Mouse (Mus musculus) G1E (cell line): Measurements from ENCODE around the gene Nacc2. TPM values are rescaled to one million over a fixed set of nuclear protein-coding genes. Genes with fewer than 3 reads are reported as not detected.

Experiments
- ATAC-seq: 2 replicates; pipeline ENCODE4 v1.8.0; 2016; ENCODE audit warnings: mild to moderate bottlenecking; ENCODE audit not compliant: insufficient number of reproducible peaks, poor library complexity, low FRiP score, severe bottlenecking; ENCODE audit errors: extremely low read depth
- DNase-seq: peaks from one replicate; pipeline ENCODE4 v3.0.0; 2012; ENCODE audit warnings: low spot score
- H3K27me3 ChIP-seq: 2 replicates; pipeline ENCODE4 v1.6.1; 2012; ENCODE audit warnings: mild to moderate bottlenecking, low read length, inconsistent platforms; ENCODE audit not compliant: insufficient read depth
- H3K36me3 ChIP-seq: replicated peaks from 2 replicates; pipeline ENCODE3; 2012; ENCODE audit warnings: mild to moderate bottlenecking, inconsistent platforms
- H3K4me1 ChIP-seq: 2 replicates; pipeline ENCODE4 v1.6.1; 2012; ENCODE audit warnings: low read depth, low read length, inconsistent platforms, mixed read lengths; ENCODE audit not compliant: insufficient read depth
- H3K4me3 ChIP-seq: 2 replicates; pipeline ENCODE4 v1.5.1; 2012; ENCODE audit warnings: low read depth, mild to moderate bottlenecking, inconsistent platforms, low read length, moderate library complexity, mixed read lengths
- H3K9me3 ChIP-seq: replicated peaks from 2 replicates; pipeline ENCODE4 v1.6.1; 2012; ENCODE audit warnings: inconsistent platforms
- CTCF ChIP-seq: IDR thresholded peaks from 2 replicates; pipeline ENCODE4 v1.5.1; 2012; ENCODE audit warnings: low read depth, low read length, inconsistent platforms, mixed read lengths
- GATA1 ChIP-seq: IDR thresholded peaks from 2 replicates; pipeline ENCODE4 v1.6.1; 2012; ENCODE audit warnings: borderline replicate concordance, low read length, inconsistent platforms, mixed read lengths
- GATA2 ChIP-seq: IDR thresholded peaks from 2 replicates; pipeline ENCODE4 v1.6.1; 2012; ENCODE audit warnings: low read depth, low read length, inconsistent platforms, borderline replicate concordance
- POLR2AphosphoS5 ChIP-seq: IDR thresholded peaks from 2 replicates; pipeline ENCODE4 v1.6.1; 2012; ENCODE audit warnings: low read depth, low read length, inconsistent platforms; ENCODE audit not compliant: insufficient replicate concordance
- TAL1 ChIP-seq: conservative IDR thresholded peaks from 2 replicates; pipeline ENCODE4 v1.6.1; 2012; ENCODE audit warnings: low read depth, low read length, inconsistent platforms, mixed read lengths
- polyA plus RNA-seq: library from polyadenylated mRNA; stranded (reverse); fragments of >175 nt; gene quantifications from 2 replicates; pipeline ENCODE4 v1.2.3, GENCODE M21; 2012
- total RNA-seq, 2 experiments: library from RNA; stranded (forward) in 1 of 2; stranded (reverse) in 1 of 2; fragments of 200-1000 nt in 1 of 2; fragments of >200 nt in 1 of 2; fragmentation: Nextera tagmentation in 1 of 2; gene quantifications; 2 replicates each; pipeline ENCODE4 v1.2.3; 2014 to 2017

Gene Nacc2
- total and polyA plus RNA-seq, 3 experiments, result 2.0 to 4.3 (median 2.6) TPM

DNA sequence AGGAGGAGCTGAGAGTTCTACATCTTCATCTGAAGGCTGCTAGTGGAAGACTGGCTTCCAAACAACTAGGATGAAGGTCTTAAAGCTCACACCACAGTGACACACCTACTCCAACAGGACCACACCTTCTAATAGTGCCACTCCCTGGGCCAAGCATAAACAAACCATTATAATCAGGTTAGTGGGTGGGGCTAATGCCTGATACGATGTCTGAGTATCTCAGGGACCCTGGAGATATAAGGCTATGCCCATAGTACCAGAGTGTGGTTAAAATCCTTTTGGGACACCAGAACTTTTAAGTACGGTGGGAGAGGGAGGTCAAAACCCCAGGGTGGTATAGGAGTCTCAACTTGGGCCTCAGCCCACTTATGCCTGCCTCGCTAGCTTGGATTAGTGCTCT lies 80.4 kb downstream of the Nacc2 start:
- peaks cover 61% of the 10 kb centered on the region for H3K27me3 ChIP-seq
- TF ChIP-seq CTCF (no peak), POLR2AphosphoS5 (no peak), GATA2 (no peak)
- H3K4me3 ChIP-seq, result no peak overlapping the region
- DNase-seq (no peak), ATAC-seq (no peak)
- H3K36me3 ChIP-seq, result no peaks in the 10 kb centered on the region
- H3K4me1 ChIP-seq, result no peaks in the 10 kb centered on the region
- no peaks in the 10 kb centered on the region for H3K9me3 ChIP-seq

DNA sequence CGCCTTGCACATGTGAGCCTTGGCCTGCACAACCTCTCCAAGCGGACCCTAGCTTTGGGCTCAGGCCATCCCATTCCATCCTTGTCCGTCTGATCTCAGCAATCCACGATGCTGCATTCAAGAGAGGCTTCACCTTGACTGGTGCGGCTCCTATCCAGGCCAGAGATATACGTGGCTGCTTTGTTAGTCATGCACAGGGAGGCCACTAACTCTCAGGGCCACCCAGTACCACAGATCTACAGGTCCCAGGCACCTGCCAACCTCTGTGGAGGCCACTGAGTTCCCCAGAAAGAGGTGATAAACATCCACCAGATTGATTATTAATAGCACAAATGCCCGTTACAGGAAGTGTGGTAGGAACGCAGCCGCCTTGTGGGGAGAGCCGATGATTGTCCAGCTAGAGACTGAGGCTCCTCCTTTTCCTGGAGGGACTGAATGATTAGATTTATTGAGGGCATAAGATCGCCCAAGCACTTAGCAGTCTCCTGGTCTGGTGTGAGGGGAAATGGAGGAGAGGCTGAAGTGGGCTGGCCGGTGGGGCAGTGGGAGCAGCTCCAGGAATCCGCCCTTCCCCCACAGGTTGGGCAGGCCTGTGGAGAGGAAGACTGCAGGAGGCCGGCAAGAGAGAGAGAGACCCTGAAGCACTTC lies 81.7 kb downstream of the Nacc2 start:
- Histone ChIP-seq H3K9me3 (no peaks in the 10 kb centered on the region), H3K36me3 (no peaks in the 10 kb centered on the region), H3K4me1 (no peaks in the 10 kb centered on the region), H3K27me3 (peaks cover 61% of the 10 kb centered on the region), H3K4me3 (no peak overlapping the region)
- ATAC-seq (no peak), DNase-seq (no peak)
- TF ChIP-seq GATA1, result no peak
- TF ChIP-seq GATA2, result no peak

- Histone ChIP-seq H3K27me3 (peaks cover 57% of the 10 kb centered on the region), H3K4me1 (no peaks in the 10 kb centered on the region), H3K36me3 (no peaks in the 10 kb centered on the region), H3K9me3 (no peaks in the 10 kb centered on the region), H3K4me3 (no peak overlapping the region)
- DNase-seq (no peak), ATAC-seq (no peak)
- no peak for TF ChIP-seq CTCF
- TF ChIP-seq GATA1, result no peak
- no peak for TF ChIP-seq TAL1
- no peak for TF ChIP-seq GATA2
- TF ChIP-seq POLR2AphosphoS5, result no peak
Observed at GRCm38 (mm10) chr2:26039951-26040350, 83.1 kb downstream of the Nacc2 start.

- H3K27me3 ChIP-seq, result peaks cover 50% of the 10 kb centered on the region
- DNase-seq, result no peak
- no peaks in the 10 kb centered on the region for H3K36me3 ChIP-seq
- no peaks in the 10 kb centered on the region for H3K4me1 ChIP-seq
- no peak overlapping the region for H3K4me3 ChIP-seq
- no peaks in the 10 kb centered on the region for H3K9me3 ChIP-seq
- TF ChIP-seq POLR2AphosphoS5 (no peak), CTCF (no peak), GATA2 (no peak), TAL1 (no peak), GATA1 (no peak)
- no peak for ATAC-seq
Observed at GRCm38 (mm10) chr2:26037386-26037785, 85.6 kb downstream of the Nacc2 start.

GRCm38 (mm10) chr2:26034344-26035050 lies 88.5 kb downstream of the Nacc2 start:
- Histone ChIP-seq H3K9me3 (no peaks in the 10 kb centered on the region), H3K4me1 (no peaks in the 10 kb centered on the region)

GRCm38 (mm10) chr2:26030288-26030687 lies 92.7 kb downstream of the Nacc2 start:
- no peak for DNase-seq
- Histone ChIP-seq H3K27me3 (peaks cover 63% of the 10 kb centered on the region), H3K4me1 (peaks cover 4% of the 10 kb centered on the region; the same call in 1 of the 2 replicates), H3K9me3 (no peaks in the 10 kb centered on the region), H3K4me3 (no peak overlapping the region), H3K36me3 (no peaks in the 10 kb centered on the region)
- no peak for ATAC-seq
- TF ChIP-seq GATA2, result no peak
- TF ChIP-seq POLR2AphosphoS5, result no peak
- TF ChIP-seq TAL1, result no peak
- no peak for TF ChIP-seq CTCF
- no peak for TF ChIP-seq GATA1

More at GRCm38 (mm10) chr2:26034344-26035050, 88.5 kb downstream of the Nacc2 start:
- no peak for ATAC-seq
- Histone ChIP-seq H3K36me3 (no peaks in the 10 kb centered on the region), H3K4me3 (no peak overlapping the region), H3K27me3 (peaks cover 63% of the 10 kb centered on the region)
- DNase-seq, result no peak
- TF ChIP-seq POLR2AphosphoS5 (no peak), GATA1 (no peak), TAL1 (no peak)
